Mouse (Mus musculus) Patski (cell line): ENCODE measurements around the gene Wdr18. TPM values are rescaled to one million over a fixed set of nuclear protein-coding genes. Genes with fewer than 3 reads are reported as not detected.

Experiments used
- ATAC-seq: fragments of 100-300 bp; one replicate; pipeline ENCODE4 v1.8.0; 2021
- CTCF ChIA-PET: fragments of 350-600 bp; sonication (Branson Sonifier 250); formaldehyde crosslinking; loops from one replicate; lab custom pipeline; 2022; ENCODE audit warnings: inconsistent platforms; lab: Charles Lee
- POLR2A ChIA-PET: fragments of 350-600 bp; sonication (Branson Sonifier 250); formaldehyde crosslinking; loops from one replicate; lab custom pipeline; 2022; ENCODE audit warnings: antibody characterized with exemption, inconsistent platforms; lab: Charles Lee
- DNase-seq: peaks from one replicate; pipeline ENCODE4 v3.0.0-alpha.2; 2011; ENCODE audit warnings: low read depth, low spot score
- H3K27me3 ChIP-seq: fragments of 371-371 bp; one replicate; pipeline ENCODE4 v1.5.1; 2021
- CTCF ChIP-seq: fragments of 100-300 bp; IDR thresholded peaks from one replicate; pipeline ENCODE4 v1.5.1; 2021
- in situ Hi-C: fragments of 300-500 bp; cut with MboI; formaldehyde crosslinking; loops from 3 replicates; pipeline ENCODE4 v1.11.1; 2018; ENCODE audit warnings: low pct_unique_long_range_greater_than_20kb, mixed read lengths
- polyA plus RNA-seq: library from polyadenylated mRNA; unstranded; gene quantifications from one replicate; pipeline ENCODE4 v1.2.3, GENCODE M21; 2021

The Wdr18 gene
- polyA plus RNA-seq = 45.4 TPM

DNA sequence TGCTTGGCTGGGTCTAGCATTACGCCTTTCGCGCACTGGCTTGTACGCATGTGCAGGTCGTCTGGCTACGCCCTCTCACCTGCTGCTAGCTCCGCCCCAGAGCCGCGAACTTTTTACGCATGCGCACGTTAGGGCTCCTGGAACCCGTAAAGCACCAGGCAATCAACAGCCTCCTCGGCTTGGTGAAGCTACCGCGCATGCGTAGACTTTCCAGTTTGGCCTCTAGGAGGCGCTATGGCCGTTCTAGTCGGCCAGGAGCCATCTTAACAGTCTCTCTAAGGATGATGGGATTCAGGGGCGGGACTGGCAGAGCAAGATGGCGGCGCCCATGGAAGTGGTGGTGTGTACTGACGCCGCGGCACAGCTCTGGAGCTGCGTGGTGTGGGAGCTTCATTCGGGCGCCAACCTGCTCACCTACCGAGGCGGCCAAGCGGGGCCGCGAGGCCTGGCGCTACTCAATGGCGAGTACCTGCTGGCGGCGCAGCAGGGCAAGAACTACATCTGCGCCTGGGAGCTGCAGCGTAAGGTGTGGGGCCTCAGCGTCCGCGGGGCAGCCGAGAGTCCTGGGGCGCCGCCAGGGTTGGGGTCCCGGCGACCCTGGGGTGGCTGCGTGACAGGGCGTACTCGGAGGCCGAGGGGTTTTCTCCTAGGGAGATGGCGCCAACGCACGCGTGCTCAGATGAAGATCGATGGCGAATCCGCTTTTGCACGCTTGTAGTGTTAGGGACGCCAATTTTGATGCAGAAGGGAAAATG, at the start of gene Wdr18:
Gene Wdr18 (plus strand): TSS at position 306 of the 755 bp plus-strand sequence.
- no peaks in the 10 kb centered on the region for H3K27me3 ChIP-seq
- peak; percentile 81 for ATAC-seq
- peak; percentile 100 for DNase-seq
- ChIA-PET CTCF (interaction anchor here (0.6 to 3.2 kb wide), 24 partner anchors 9 to 207 kb away, joined by 3 to 42 read pairs (median 4); partner anchors contain the start of genes Arid3a, Cbarp and Tmem259), POLR2A (interaction anchor here (0.6 to 0.9 kb wide), 2 partner anchors 19 to 160 kb away, joined by 3 to 4 read pairs; no protein-coding TSS in a partner anchor)
- in situ Hi-C loops = loop anchor here (5.0 to 10.0 kb wide), 3 partner anchors 38 to 125 kb away; partner anchors contain the start of gene R3hdm4
- TF ChIP-seq CTCF = no peak

DNA sequence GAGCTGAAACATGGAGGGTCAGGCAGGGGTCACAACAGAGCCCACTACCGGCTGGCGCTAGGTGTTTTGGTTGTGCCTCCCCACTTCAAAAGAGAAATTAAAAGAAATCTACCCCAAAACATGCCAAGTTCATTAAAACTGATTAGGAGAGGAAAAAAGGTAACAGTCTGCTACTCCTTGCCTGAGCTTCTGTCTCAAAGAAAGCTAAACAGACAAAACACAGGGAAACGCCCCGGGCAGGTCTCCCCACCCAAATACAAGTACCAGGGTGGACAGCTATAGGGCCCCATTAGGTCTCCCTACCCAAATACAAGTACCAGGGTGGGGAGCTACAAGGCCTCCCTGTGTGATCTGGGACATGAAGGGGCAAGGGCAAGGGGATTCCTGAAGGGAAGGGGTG, 49.4 kb upstream of the Wdr18 start, which contains the start of gene Gm26602:
Gene Gm26602 (plus strand): TSS at position 301 of the 400 bp plus-strand sequence.
- ATAC-seq (no peak), DNase-seq (no peak)
- ChIA-PET POLR2A (no interaction called here), CTCF (interaction anchor here (0.8 to 3.7 kb wide), 3 partner anchors 11 to 27 kb away, joined by 3 to 15 read pairs (median 8); partner anchors contain the start of gene R3hdm4)
- in situ Hi-C loops = no loop called here
- TF ChIP-seq CTCF = no peak
- H3K27me3 ChIP-seq = no peaks in the 10 kb centered on the region

DNA sequence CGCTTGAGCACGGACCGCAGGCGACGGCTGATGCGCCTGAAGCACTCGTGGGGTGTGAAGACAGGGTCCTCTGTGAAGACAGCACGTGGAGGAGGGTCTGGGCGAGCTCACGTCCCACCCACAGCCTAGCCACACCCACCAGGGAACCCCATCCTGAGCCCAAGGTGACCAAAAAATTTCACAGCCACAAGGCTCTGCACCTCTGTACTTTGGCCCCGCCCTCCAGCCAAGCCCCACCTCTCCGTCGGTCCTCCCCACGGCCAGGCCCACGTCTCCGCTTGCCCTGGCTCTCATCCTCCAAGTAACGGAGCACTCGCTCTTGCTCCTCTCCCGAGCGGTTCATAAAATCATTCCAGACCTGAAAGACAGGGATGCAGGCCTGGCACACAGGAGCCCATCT, 47.5 kb upstream of the Wdr18 start:
- POLR2A ChIA-PET = no interaction called here
- CTCF ChIA-PET = interaction anchor here (2.5 kb wide), 1 partner anchor 13 kb away, joined by 8 read pairs; no protein-coding TSS in a partner anchor
- ATAC-seq = no peak

DNA sequence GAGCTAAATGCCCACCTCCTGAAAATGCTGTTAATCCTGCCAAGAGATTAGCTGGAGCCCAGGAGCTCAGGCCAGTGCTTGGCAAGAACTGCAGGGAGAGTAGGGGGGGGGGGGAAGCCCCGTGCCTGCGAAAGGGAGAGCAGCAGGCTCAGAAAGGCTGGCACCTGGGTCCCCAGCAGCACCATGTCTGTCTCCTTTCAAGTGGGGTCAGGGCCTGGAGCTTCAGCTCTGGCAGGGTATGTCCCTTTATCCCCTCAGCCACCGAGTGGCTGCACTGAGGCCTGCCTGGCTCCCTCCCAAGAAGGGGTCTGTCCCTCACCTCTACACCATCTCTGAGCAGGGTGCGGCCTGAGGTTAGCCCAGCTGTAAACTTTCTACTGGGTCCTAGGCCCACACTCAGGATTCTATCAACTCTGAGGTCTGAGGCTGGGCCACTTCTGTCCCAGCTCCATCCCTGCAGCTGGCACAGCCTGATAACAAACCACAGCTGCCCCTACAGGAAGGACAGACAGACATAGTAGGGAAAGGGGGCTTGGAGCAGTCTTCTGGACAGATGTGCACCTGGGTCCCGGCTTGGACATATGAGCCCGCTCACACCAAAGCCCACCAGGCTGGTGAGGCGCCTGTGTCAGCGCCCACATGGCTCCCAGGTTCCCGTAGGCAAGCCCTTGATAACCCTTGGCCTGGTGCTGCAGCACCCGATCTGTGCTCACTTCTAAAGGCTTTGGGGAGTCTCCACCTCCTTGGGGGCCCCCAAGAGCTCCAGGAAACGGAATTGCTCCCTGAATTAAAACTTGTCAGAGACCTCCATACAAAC, 45.6 kb upstream of the Wdr18 start:
- ATAC-seq (no peak), DNase-seq (no peak)
- CTCF ChIA-PET = interaction anchor here (0.7 to 1.5 kb wide), 4 partner anchors 44 to 294 kb away, joined by 3 to 4 read pairs (median 3); no protein-coding TSS in a partner anchor
- no peak for TF ChIP-seq CTCF
- in situ Hi-C loops = no loop called here
- no peaks in the 10 kb centered on the region for H3K27me3 ChIP-seq
- POLR2A ChIA-PET = interaction anchor here (0.7 to 1.3 kb wide), 2 partner anchors 11 to 60 kb away, joined by 3 to 8 read pairs; partner anchors contain the start of gene Ptbp1

More for the DNA sequence above, 47.5 kb upstream of the Wdr18 start:
- no peaks in the 10 kb centered on the region for H3K27me3 ChIP-seq
- in situ Hi-C loops = no loop called here
- TF ChIP-seq CTCF = no peak
- no peak for DNase-seq

DNA sequence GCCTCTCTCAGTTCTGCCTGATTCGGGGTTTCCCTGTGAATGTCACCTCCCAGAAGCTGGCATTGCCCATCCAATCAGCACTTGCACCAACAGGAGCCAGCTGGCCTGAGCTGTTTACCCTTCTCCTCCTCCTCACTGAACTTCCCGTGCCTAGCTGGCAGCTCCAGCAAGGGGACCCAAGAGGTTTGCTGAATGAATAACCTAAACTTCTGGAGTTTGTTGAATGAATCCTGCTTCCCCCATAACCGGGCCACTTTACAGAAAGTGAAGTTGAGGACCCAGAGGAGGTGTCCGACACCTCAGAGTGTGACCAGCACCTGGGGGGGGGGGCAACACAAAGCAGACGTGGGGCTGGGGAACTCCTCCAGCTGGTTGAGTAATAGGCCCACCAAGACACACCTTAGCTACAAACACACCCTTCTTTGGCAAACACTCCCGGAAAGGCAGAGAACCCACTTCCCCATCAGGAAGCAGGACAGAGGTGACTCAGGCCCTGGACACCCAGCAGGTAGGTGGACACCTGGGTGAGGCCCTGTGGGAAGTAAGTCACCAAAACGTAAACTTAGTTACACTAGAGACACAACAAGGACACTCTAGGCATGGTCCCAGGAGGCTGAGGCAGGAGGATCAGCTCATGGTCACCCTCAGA, 44.9 kb upstream of the Wdr18 start:
- POLR2A ChIA-PET = interaction anchor here (1.3 kb wide), 1 partner anchor 61 kb away, joined by 8 read pairs; the partner anchor contains the start of gene Ptbp1
- no peaks in the 10 kb centered on the region for H3K27me3 ChIP-seq
- CTCF ChIA-PET = interaction anchor here (1.4 to 1.5 kb wide), 2 partner anchors 43 to 80 kb away, joined by 3 to 4 read pairs; no protein-coding TSS in a partner anchor
- in situ Hi-C loops = no loop called here
- no peak for TF ChIP-seq CTCF
- ATAC-seq = no peak
- DNase-seq = no peak

- ChIA-PET CTCF (interaction anchor here (1.5 kb wide), 1 partner anchor 42 kb away, joined by 3 read pairs; no protein-coding TSS in a partner anchor), POLR2A (interaction anchor here (1.1 kb wide), 1 partner anchor 12 kb away, joined by 3 read pairs; no protein-coding TSS in a partner anchor)
- no peak for DNase-seq
- TF ChIP-seq CTCF = no peak
- ATAC-seq = no peak
- H3K27me3 ChIP-seq = no peaks in the 10 kb centered on the region
- in situ Hi-C loops = no loop called here
Observed at GRCm38 (mm10) chr10:79916081-79916480, 43.9 kb upstream of the Wdr18 start.

- DNase-seq = no peak
- CTCF ChIA-PET = interaction anchor here (1.6 kb wide), 1 partner anchor 82 kb away, joined by 4 read pairs; no protein-coding TSS in a partner anchor
- POLR2A ChIA-PET = interaction anchor here (1.0 to 1.1 kb wide), 2 partner anchors 11 to 92 kb away, joined by 3 read pairs; no protein-coding TSS in a partner anchor
- in situ Hi-C loops = no loop called here
- no peaks in the 10 kb centered on the region for H3K27me3 ChIP-seq
- ATAC-seq = peak; percentile 76
- no peak for TF ChIP-seq CTCF
Observed at GRCm38 (mm10) chr10:79916808-79917531, 43.0 kb upstream of the Wdr18 start, which contains the start of gene Kiss1r. Kiss1r (plus strand) TSS chr10:79916971.

GRCm38 (mm10) chr10:79917532-79918100, 42.3 kb upstream of the Wdr18 start:
- ATAC-seq (no peak), DNase-seq (no peak)
- POLR2A ChIA-PET = no interaction called here
- in situ Hi-C loops = no loop called here
- CTCF ChIA-PET = interaction anchor here (1.6 kb wide), 1 partner anchor 82 kb away, joined by 4 read pairs; no protein-coding TSS in a partner anchor
- TF ChIP-seq CTCF = no peak
- H3K27me3 ChIP-seq = no peaks in the 10 kb centered on the region
